Mouse (Mus musculus) CH12.LX (cell line): ENCODE measurements around the gene Timm29. TPM values are rescaled to one million over a fixed set of nuclear protein-coding genes. Genes with fewer than 3 reads are reported as not detected.

Experiments
- DNase-seq: peaks from one replicate; pipeline ENCODE4 v3.0.0-alpha.2; 2013; ENCODE audit errors: extremely low read depth
- H3K27ac ChIP-seq: 2 replicates; pipeline ENCODE4 v1.5.1; 2012; ENCODE audit warnings: low read depth, mild to moderate bottlenecking, control low read depth, moderate library complexity; ENCODE audit not compliant: insufficient read depth
- H3K27me3 ChIP-seq: replicated peaks from 2 replicates; pipeline ENCODE3; 2012; ENCODE audit warnings: inconsistent platforms
- H3K36me3 ChIP-seq, 2 experiments: replicated peaks in 1 of 2; 2 replicates each; pipeline versions ENCODE3 to v1.6.1; 2012; ENCODE audit warnings: inconsistent platforms in 1 of 2, low read length in 1 of 2, mild to moderate bottlenecking in 1 of 2, mixed read lengths in 1 of 2, moderate library complexity in 1 of 2; ENCODE audit not compliant: control insufficient read depth in 1 of 2, insufficient read depth in 1 of 2
- H3K4me1 ChIP-seq, 2 experiments: 2 replicates each; pipeline ENCODE4 v1.6.1; 2012; ENCODE audit warnings: inconsistent platforms in 1 of 2, moderate library complexity in 1 of 2; ENCODE audit not compliant: insufficient read depth in 2 of 2, control insufficient read depth in 1 of 2
- H3K4me2 ChIP-seq: 2 replicates; pipeline ENCODE4 v1.6.1; 2012; ENCODE audit warnings: low read depth, mild to moderate bottlenecking, control low read depth; ENCODE audit not compliant: poor library complexity, insufficient read depth, severe bottlenecking
- H3K4me3 ChIP-seq, 3 experiments: fragments of 150-350 bp in 1 of 3; sonication (generic) in 1 of 3; replicated peaks in 1 of 3; 2 replicates each; pipeline versions ENCODE3 to v1.5.1; 2011 to 2012; ENCODE audit warnings: low read depth in 2 of 3, low read length in 2 of 3, mild to moderate bottlenecking in 2 of 3, moderate library complexity in 2 of 3, control low read depth in 1 of 3, improper control_type of control experiment in 1 of 3, inconsistent platforms in 1 of 3, mixed read lengths in 1 of 3; ENCODE audit not compliant: poor library complexity in 1 of 3
- H3K79me2 ChIP-seq: replicated peaks from 2 replicates; pipeline ENCODE4 v1.6.1; 2012; ENCODE audit warnings: mild to moderate bottlenecking, moderate library complexity; ENCODE audit not compliant: control insufficient read depth, poor library complexity, insufficient read depth, severe bottlenecking; ENCODE audit errors: extremely low read depth
- H3K9ac ChIP-seq: 2 replicates; pipeline ENCODE4 v1.6.1; 2012; ENCODE audit warnings: low read depth, mild to moderate bottlenecking, control low read depth, moderate library complexity; ENCODE audit not compliant: insufficient read depth
- H3K9me3 ChIP-seq: replicated peaks from 2 replicates; pipeline ENCODE3; 2012; ENCODE audit warnings: low read length, inconsistent platforms, mixed read lengths
- CHD1 ChIP-seq: IDR thresholded peaks from 2 replicates; pipeline ENCODE4 v1.6.1; 2012; ENCODE audit warnings: low read depth, low read length, improper control_type of control experiment, inconsistent platforms
- E2F4 ChIP-seq: IDR thresholded peaks from 2 replicates; pipeline ENCODE4 v1.6.1; 2011; ENCODE audit warnings: low read depth, low read length, improper control_type of control experiment; ENCODE audit not compliant: insufficient replicate concordance
- EP300 ChIP-seq: IDR thresholded peaks from 2 replicates; pipeline ENCODE4 v1.6.1; 2011; ENCODE audit warnings: low read length, improper control_type of control experiment
- ETS1 ChIP-seq: conservative IDR thresholded peaks from 2 replicates; pipeline ENCODE4 v1.6.1; 2012; ENCODE audit warnings: low read depth, mild to moderate bottlenecking, inconsistent platforms, low read length, improper control_type of control experiment, moderate library complexity
- HCFC1 ChIP-seq: IDR thresholded peaks from 2 replicates; pipeline ENCODE4 v1.6.1; 2012; ENCODE audit warnings: low read depth, mild to moderate bottlenecking, inconsistent platforms, low read length, improper control_type of control experiment
- IRF4 ChIP-seq: IDR thresholded peaks from 2 replicates; pipeline ENCODE4 v1.6.1; 2014; ENCODE audit warnings: low read depth, mild to moderate bottlenecking, inconsistent platforms, low read length, improper control_type of control experiment
- JUN ChIP-seq: IDR thresholded peaks from 2 replicates; pipeline ENCODE4 v1.6.1; 2011; ENCODE audit warnings: low read depth, mild to moderate bottlenecking, low read length, improper control_type of control experiment, moderate library complexity; ENCODE audit not compliant: insufficient read depth
- KAT2A ChIP-seq: IDR thresholded peaks from 2 replicates; pipeline ENCODE4 v1.6.1; 2012; ENCODE audit warnings: low read length, improper control_type of control experiment, inconsistent platforms; ENCODE audit not compliant: insufficient replicate concordance
- MAX ChIP-seq: IDR thresholded peaks from 2 replicates; pipeline ENCODE4 v1.6.1; 2011; ENCODE audit warnings: low read length, improper control_type of control experiment
- MAZ ChIP-seq: IDR thresholded peaks from 2 replicates; pipeline ENCODE4 v1.6.1; 2012; ENCODE audit warnings: low read depth, mild to moderate bottlenecking, inconsistent platforms, low read length, improper control_type of control experiment, moderate library complexity
- MEF2A ChIP-seq: IDR thresholded peaks from 2 replicates; pipeline ENCODE4 v1.6.1; 2014; ENCODE audit warnings: low read depth, mild to moderate bottlenecking, inconsistent platforms, low read length, improper control_type of control experiment, borderline replicate concordance
- MXI1 ChIP-seq: IDR thresholded peaks from 2 replicates; pipeline ENCODE4 v1.6.1; 2011; ENCODE audit warnings: mild to moderate bottlenecking, low read depth, low read length, improper control_type of control experiment
- NELFE ChIP-seq: IDR thresholded peaks from 2 replicates; pipeline ENCODE4 v1.6.1; 2011; ENCODE audit warnings: low read depth, low read length, improper control_type of control experiment
- PAX5 ChIP-seq: IDR thresholded peaks from 2 replicates; pipeline ENCODE4 v1.6.1; 2012; ENCODE audit warnings: low read length, inconsistent platforms, mixed read lengths
- POLR2AphosphoS2 ChIP-seq: IDR thresholded peaks from 2 replicates; pipeline ENCODE4 v1.6.1; 2011; ENCODE audit warnings: low read depth, low read length, improper control_type of control experiment
- RAD21 ChIP-seq: IDR thresholded peaks from 2 replicates; pipeline ENCODE4 v1.6.1; 2011; ENCODE audit warnings: low read depth, mild to moderate bottlenecking, low read length, improper control_type of control experiment, moderate library complexity
- RCOR1 ChIP-seq: conservative IDR thresholded peaks from 2 replicates; pipeline ENCODE4 v1.6.1; 2012; ENCODE audit warnings: low read depth, mild to moderate bottlenecking, inconsistent platforms, low read length, improper control_type of control experiment
- SMC3 ChIP-seq: IDR thresholded peaks from 2 replicates; pipeline ENCODE4 v1.6.1; 2011; ENCODE audit warnings: low read depth, low read length, improper control_type of control experiment
- TBP ChIP-seq: conservative IDR thresholded peaks from 2 replicates; pipeline ENCODE4 v1.6.1; 2011; ENCODE audit warnings: low read depth, low read length, improper control_type of control experiment
- TCF12 ChIP-seq: IDR thresholded peaks from 2 replicates; pipeline ENCODE4 v1.6.1; 2014; ENCODE audit warnings: low read depth, mild to moderate bottlenecking, inconsistent platforms, low read length, improper control_type of control experiment
- UBTF ChIP-seq: IDR thresholded peaks from 2 replicates; pipeline ENCODE4 v1.6.1; 2012; ENCODE audit warnings: low read depth, mild to moderate bottlenecking, inconsistent platforms, low read length, improper control_type of control experiment, moderate library complexity
- USF1 ChIP-seq: IDR thresholded peaks from 2 replicates; pipeline ENCODE4 v1.6.1; 2014; ENCODE audit warnings: low read depth, mild to moderate bottlenecking, inconsistent platforms, low read length, improper control_type of control experiment
- USF2 ChIP-seq: conservative IDR thresholded peaks from 2 replicates; pipeline ENCODE4 v1.6.1; 2011; ENCODE audit warnings: low read depth, low read length, improper control_type of control experiment
- ZC3H11A ChIP-seq: IDR thresholded peaks from 2 replicates; pipeline ENCODE4 v1.6.1; 2012; ENCODE audit warnings: low read depth, mild to moderate bottlenecking, inconsistent platforms, low read length, improper control_type of control experiment
- dilution Hi-C: fragments of 300-500 bp; cut with MboI; formaldehyde crosslinking; loops from 2 replicates; pipeline ENCODE4 v1.14.3; 2020; ENCODE audit warnings: low sequenced_read_pairs; ENCODE audit not compliant: extremely low pct_unique_long_range_greater_than_20kb, extremely low pct_ligation_motif_present
- in situ Hi-C: fragments of 300-500 bp; cut with MboI; formaldehyde crosslinking; loops from 3 replicates; pipeline ENCODE4 v1.14.3; 2019; ENCODE audit warnings: low sequenced_read_pairs, low pct_ligation_motif_present, low pct_unique_long_range_greater_than_20kb, mixed read lengths
- polyA plus RNA-seq: library from polyadenylated mRNA; unstranded; fragments of >175 nt; gene quantifications from 2 replicates; pipeline ENCODE4 v1.2.1, GENCODE M21; 2012; ENCODE audit warnings: low read depth; ENCODE audit not compliant: insufficient read length
- total RNA-seq, 2 experiments: library from RNA; depleted of rRNA; stranded (reverse); fragments of 300-350 nt in 1 of 2; fragments of >200 nt in 1 of 2; gene quantifications; 2 replicates each; pipeline ENCODE4 v1.2.3; 2012 to 2014

Gene Timm29
- total and polyA plus RNA-seq, 3 experiments: 12.0 to 34.6 (median 19.5) TPM

DNA sequence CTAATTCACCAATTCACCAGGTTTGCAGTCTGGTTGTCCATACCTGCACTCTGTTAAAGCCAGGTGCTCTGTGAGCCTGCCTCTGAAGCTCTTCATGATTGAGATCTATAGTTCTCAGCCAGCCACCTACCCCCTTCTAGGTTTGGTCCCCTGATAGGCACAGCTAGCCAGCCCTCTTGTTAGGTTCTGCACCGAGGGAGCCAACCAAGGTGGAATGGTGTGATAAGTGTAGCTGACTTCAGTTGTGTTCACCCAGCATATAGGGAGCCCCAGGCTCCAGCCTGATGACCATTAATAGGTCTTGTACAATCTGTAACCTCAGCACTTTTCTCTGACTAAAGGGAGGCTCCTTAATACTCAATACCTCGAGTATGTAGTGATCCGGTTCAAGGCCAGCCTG lies 7.7 kb downstream of the Timm29 start:
- Histone ChIP-seq H3K9me3 (no peaks in the 10 kb centered on the region), H3K4me2 (no peak overlapping the region), H3K27me3 (no peaks in the 10 kb centered on the region), H3K4me3 (no peak overlapping the region), H3K79me2 (peaks cover under 1% of the 10 kb centered on the region; the same call in 1 of the 2 replicates), H3K27ac (no peak overlapping the region), H3K36me3 (peaks cover 0 to 23% of the 10 kb centered on the region in 2 experiments), H3K9ac (no peak overlapping the region), H3K4me1 (peaks cover 0 to 5% of the 10 kb centered on the region in 2 experiments; a peak in 1 of 4 replicates)
- dilution Hi-C loops: no loop called here
- DNase-seq: no peak
- in situ Hi-C loops: loop anchor here (5.0 kb wide), 1 partner anchor 212 kb away; no protein-coding TSS in a partner anchor
- TF ChIP-seq UBTF (no peak), MXI1 (no peak), SMC3 (no peak), NELFE (no peak), RAD21 (no peak), CHD1 (no peak), JUN (no peak), USF1 (no peak), TCF12 (no peak), KAT2A (no peak), MAZ (no peak), USF2 (no peak), RCOR1 (no peak), MAX (no peak), ZC3H11A (no peak), HCFC1 (no peak)

DNA sequence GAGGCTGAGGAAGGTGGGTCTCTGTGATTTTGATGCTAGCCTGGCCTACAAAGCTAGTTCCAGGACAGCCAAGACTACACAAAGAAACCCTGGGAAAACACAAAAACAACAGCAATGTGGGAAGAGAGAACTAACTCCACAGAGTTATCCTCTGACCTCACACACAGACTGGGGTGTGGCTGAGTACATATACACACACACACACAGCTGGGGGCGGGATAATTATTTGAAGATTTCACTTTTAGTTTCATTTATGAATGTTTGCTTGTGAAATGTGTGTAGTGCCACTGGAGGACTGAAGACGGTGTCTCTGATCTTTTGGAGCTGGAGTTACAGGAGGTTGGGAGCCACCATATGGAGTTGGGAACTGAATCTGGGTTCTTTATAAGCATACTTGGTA lies 8.6 kb downstream of the Timm29 start:
- Histone ChIP-seq H3K27me3 (no peaks in the 10 kb centered on the region), H3K4me3 (no peak overlapping the region), H3K27ac (no peak overlapping the region), H3K79me2 (no peaks in the 10 kb centered on the region), H3K4me2 (no peak overlapping the region), H3K9me3 (no peaks in the 10 kb centered on the region), H3K4me1 (peaks cover 0 to 3% of the 10 kb centered on the region in 2 experiments; a peak in 1 of 4 replicates), H3K36me3 (peaks cover 0 to 14% of the 10 kb centered on the region in 2 experiments), H3K9ac (no peak overlapping the region)
- TF ChIP-seq MXI1 (no peak), MAX (no peak), EP300 (no peak), ETS1 (no peak), UBTF (no peak), PAX5 (no peak), RAD21 (no peak), TBP (no peak), POLR2AphosphoS2 (no peak), IRF4 (no peak), MEF2A (no peak), TCF12 (no peak), MAZ (no peak), E2F4 (no peak)
- in situ Hi-C loops: loop anchor here (5.0 kb wide), 1 partner anchor 211 kb away; no protein-coding TSS in a partner anchor
- dilution Hi-C loops: no loop called here
- no peak for DNase-seq
